Comparison of ENCODE assay signal across 9 mouse cellular contexts in genomic region chr4:132039975-132040645, GRCm38 (mm10). TPM values are rescaled to one million over a fixed set of nuclear protein-coding genes. Genes with fewer than 3 reads are reported as not detected.
DNase-seq lines count a peak whose midpoint lies in the region; ATAC-seq and TF ChIP-seq lines count a peak whose summit lies in the region.
"Had no signal": no experiment of that assay in that cellular context is flagged by ENCODE, and none has a peak within 500 bp of the region (broad histone marks: within the 10 kb centered on the region; RNA-seq: fewer than 3 reads in every experiment).

No protein-coding gene starts in this region.

- H3K4me2 ChIP-seq in midbrain, embryonic 12.5 days (replicated peaks): no peak overlapping the region
- no peak overlapping the region for H3K4me2 ChIP-seq in midbrain, embryonic 11.5 days
- no peak overlapping the region for H3K4me2 ChIP-seq in embryonic facial prominence, embryonic 15.5 days (replicated peaks)
- no peak overlapping the region for H3K4me2 ChIP-seq in lung, postnatal 0 days (replicated peaks; ENCODE audit: low read depth, low read length)
- H3K4me2 ChIP-seq in forebrain, embryonic 12.5 days: no peak overlapping the region
- no peak overlapping the region for H3K4me2 ChIP-seq in neural tube, embryonic 15.5 days

- no peak for DNase-seq in midbrain, embryonic 11.5 days (ENCODE audit: low spot score, missing footprints)
- DNase-seq in lung, postnatal 0 days (ENCODE audit: low spot score): peak; percentile 83
- DNase-seq in thymus, postnatal 25 days: peak; percentile 57
- no peak for DNase-seq in retina, embryonic 14.5 days (ENCODE audit: low spot score)

- no peaks in the 10 kb centered on the region for H3K9me3 ChIP-seq in midbrain, embryonic 12.5 days
- no peaks in the 10 kb centered on the region for H3K9me3 ChIP-seq in midbrain, embryonic 11.5 days (ENCODE audit: control insufficient read depth, low read length)
- H3K9me3 ChIP-seq in embryonic facial prominence, embryonic 15.5 days (replicated peaks): no peaks in the 10 kb centered on the region
- H3K9me3 ChIP-seq in lung, postnatal 0 days (ENCODE audit: low read length): no peaks in the 10 kb centered on the region
- no peaks in the 10 kb centered on the region for H3K9me3 ChIP-seq in forebrain, embryonic 12.5 days
- H3K9me3 ChIP-seq in neural tube, embryonic 15.5 days (replicated peaks): no peaks in the 10 kb centered on the region

- H3K4me3 ChIP-seq in midbrain, embryonic 12.5 days: no peak overlapping the region
- H3K4me3 ChIP-seq in midbrain, embryonic 11.5 days (ENCODE audit: low read depth, low read length): no peak overlapping the region
- no peak overlapping the region for H3K4me3 ChIP-seq in embryonic facial prominence, embryonic 15.5 days (replicated peaks)
- H3K4me3 ChIP-seq in lung, postnatal 0 days (ENCODE audit: low read depth, low read length): no peak overlapping the region
- no peak overlapping the region for H3K4me3 ChIP-seq in forebrain, embryonic 12.5 days (replicated peaks)
- H3K4me3 ChIP-seq in neural tube, embryonic 15.5 days (replicated peaks): no peak overlapping the region

- 81% methylated on average over 8 of the region's 8 CpGs for WGBS in midbrain, embryonic 12.5 days
- WGBS in midbrain, embryonic 11.5 days: 89% methylated on average over 8 of the region's 8 CpGs
- WGBS in embryonic facial prominence, embryonic 15.5 days: 65% methylated on average over 8 of the region's 8 CpGs
- WGBS in lung, postnatal 0 days: 46% methylated on average over 8 of the region's 8 CpGs
- 89% methylated on average over 8 of the region's 8 CpGs for WGBS in forebrain, embryonic 12.5 days
- WGBS in neural tube, embryonic 15.5 days: 92% methylated on average over 8 of the region's 8 CpGs

- ATAC-seq in midbrain, embryonic 12.5 days (ENCODE audit: low FRiP score, low read depth): no peak
- no peak for ATAC-seq in midbrain, embryonic 11.5 days (ENCODE audit: low FRiP score)
- no peak for ATAC-seq in embryonic facial prominence, embryonic 15.5 days (ENCODE audit: insufficient number of reproducible peaks, low FRiP score, low TSS enrichment, low read depth)
- ATAC-seq in lung, postnatal 0 days: peak; percentile 81
- ATAC-seq in forebrain, embryonic 12.5 days (ENCODE audit: low FRiP score): no peak
- no peak for ATAC-seq in neural tube, embryonic 15.5 days (ENCODE audit: low FRiP score)

- H3K27me3 ChIP-seq in midbrain, embryonic 12.5 days: no peaks in the 10 kb centered on the region
- H3K27me3 ChIP-seq in midbrain, embryonic 11.5 days (ENCODE audit: control insufficient read depth, insufficient read depth, low read length): no peaks in the 10 kb centered on the region
- no peaks in the 10 kb centered on the region for H3K27me3 ChIP-seq in embryonic facial prominence, embryonic 15.5 days
- no peaks in the 10 kb centered on the region for H3K27me3 ChIP-seq in lung, postnatal 0 days (replicated peaks; ENCODE audit: insufficient read depth, low read length)
- H3K27me3 ChIP-seq in forebrain, embryonic 12.5 days: peaks cover 7% of the 10 kb centered on the region; the same call in 1 of the 2 replicates
- H3K27me3 ChIP-seq in neural tube, embryonic 15.5 days (replicated peaks): no peaks in the 10 kb centered on the region

- peak overlapping the region; percentile 30 for H3K27ac ChIP-seq in midbrain, embryonic 12.5 days (replicated peaks)
- H3K27ac ChIP-seq in midbrain, embryonic 11.5 days (ENCODE audit: low read depth, low read length): no peak overlapping the region
- H3K27ac ChIP-seq in embryonic facial prominence, embryonic 15.5 days (replicated peaks): 0 out of 2 replicates have a peak overlapping the region, but pooled peaks have one; percentile 22
- H3K27ac ChIP-seq in lung, postnatal 0 days (ENCODE audit: low read length): peak overlapping the region; percentile 79
- no peak overlapping the region for H3K27ac ChIP-seq in forebrain, embryonic 12.5 days
- no peak overlapping the region for H3K27ac ChIP-seq in neural tube, embryonic 15.5 days (replicated peaks)

- no peaks in the 10 kb centered on the region; the same call in 1 of the 2 replicates for H3K36me3 ChIP-seq in midbrain, embryonic 12.5 days
- no peaks in the 10 kb centered on the region for H3K36me3 ChIP-seq in midbrain, embryonic 11.5 days (ENCODE audit: control insufficient read depth, insufficient read depth, low read length)
- no peaks in the 10 kb centered on the region for H3K36me3 ChIP-seq in embryonic facial prominence, embryonic 15.5 days
- H3K36me3 ChIP-seq in lung, postnatal 0 days (ENCODE audit: insufficient read depth, low read length): no peaks in the 10 kb centered on the region
- no peaks in the 10 kb centered on the region for H3K36me3 ChIP-seq in forebrain, embryonic 12.5 days (replicated peaks)
- H3K36me3 ChIP-seq in neural tube, embryonic 15.5 days: no peaks in the 10 kb centered on the region

- no peak overlapping the region for H3K9ac ChIP-seq in midbrain, embryonic 12.5 days (replicated peaks)
- no peak overlapping the region for H3K9ac ChIP-seq in midbrain, embryonic 11.5 days (ENCODE audit: low read length)
- H3K9ac ChIP-seq in embryonic facial prominence, embryonic 15.5 days: no peak overlapping the region
- H3K9ac ChIP-seq in lung, postnatal 0 days (replicated peaks; ENCODE audit: low read depth): no peak overlapping the region
- no peak overlapping the region for H3K9ac ChIP-seq in forebrain, embryonic 12.5 days
- H3K9ac ChIP-seq in neural tube, embryonic 15.5 days (replicated peaks): no peak overlapping the region

- TF ChIP-seq CTCF in lung, postnatal 0 days (IDR thresholded peaks at IDR 0.05): no peak

- TF ChIP-seq EP300 in lung, postnatal 0 days (IDR thresholded peaks at IDR 0.05): peak; percentile 93

- peaks cover 33% of the 10 kb centered on the region for H3K4me1 ChIP-seq in midbrain, embryonic 12.5 days
- peaks cover 5% of the 10 kb centered on the region for H3K4me1 ChIP-seq in midbrain, embryonic 11.5 days (ENCODE audit: control insufficient read depth, insufficient read depth, low read length)
- H3K4me1 ChIP-seq in embryonic facial prominence, embryonic 15.5 days: peaks cover 18% of the 10 kb centered on the region
- H3K4me1 ChIP-seq in lung, postnatal 0 days (ENCODE audit: insufficient read depth, low read depth, low read length): peaks cover 9% of the 10 kb centered on the region; the same call in 1 of the 2 replicates
- H3K4me1 ChIP-seq in forebrain, embryonic 12.5 days: peaks cover 35% of the 10 kb centered on the region
- H3K4me1 ChIP-seq in neural tube, embryonic 15.5 days: peaks cover 40% of the 10 kb centered on the region

RNA-seq across cellular contexts. Expression of gene Gm10300, which starts 34.4 kb away (rescaled TPM):
- 0.15 TPM in 1 of 2 replicates, not detected in the other for polyA plus RNA-seq in midbrain, embryonic 12.5 days (2016; fragmentation: Nextera tagmentation; extraction: Ambion mirVana)
- 0.07 TPM in 1 of 2 replicates, not detected in the other for polyA plus RNA-seq in midbrain, embryonic 11.5 days (2014; fragmentation: Nextera tagmentation; extraction: Ambion mirVana)
- 0.09 and 0.13 TPM in 2 replicates for polyA plus RNA-seq in embryonic facial prominence, embryonic 15.5 days (2015; fragmentation: Nextera tagmentation; extraction: Ambion mirVana)
- 0.15 and 0.18 TPM in 2 replicates for polyA plus RNA-seq in lung, postnatal 0 days (2015; fragmentation: Nextera tagmentation; extraction: Ambion mirVana)
- polyA plus RNA-seq in forebrain, embryonic 12.5 days (2016; fragmentation: Nextera tagmentation; extraction: Ambion mirVana): 0.08 TPM in 1 of 2 replicates, not detected in the other
- not detected in 2 replicates for polyA plus RNA-seq in neural tube, embryonic 15.5 days (2015; fragmentation: Nextera tagmentation; extraction: Ambion mirVana)
- polyA plus RNA-seq: kidney, embryonic 14.5 days had no signal

RNA-seq across cellular contexts. Expression of gene Epb41, which starts 35.0 kb away (rescaled TPM):
- polyA plus RNA-seq in midbrain, embryonic 12.5 days (2016; fragmentation: Nextera tagmentation; extraction: Ambion mirVana): 227 and 251 TPM in 2 replicates
- polyA plus RNA-seq in midbrain, embryonic 11.5 days (2014; fragmentation: Nextera tagmentation; extraction: Ambion mirVana): 210 and 230 TPM in 2 replicates
- polyA plus RNA-seq in embryonic facial prominence, embryonic 15.5 days (2015; fragmentation: Nextera tagmentation; extraction: Ambion mirVana): 58.0 and 58.2 TPM in 2 replicates
- 29.9 and 32.5 TPM in 2 replicates for polyA plus RNA-seq in lung, postnatal 0 days (2015; fragmentation: Nextera tagmentation; extraction: Ambion mirVana)
- 136 and 158 TPM in 2 replicates for polyA plus RNA-seq in forebrain, embryonic 12.5 days (2016; fragmentation: Nextera tagmentation; extraction: Ambion mirVana)
- polyA plus RNA-seq in neural tube, embryonic 15.5 days (2015; fragmentation: Nextera tagmentation; extraction: Ambion mirVana): 48.1 and 51.3 TPM in 2 replicates

Comparison
In these comparisons a context has a peak if more than half of its experiments do, and no peak if none do; other contexts are left out.
1. H3K27ac ChIP-seq: peak in midbrain, embryonic 12.5 days (single experiment), embryonic facial prominence, embryonic 15.5 days (single experiment) and lung, postnatal 0 days (single experiment); none in midbrain, embryonic 11.5 days (single experiment), forebrain, embryonic 12.5 days (single experiment) and neural tube, embryonic 15.5 days (single experiment).
2. DNase-seq: peak in lung, postnatal 0 days (single experiment) and thymus, postnatal 25 days (single experiment); none in midbrain, embryonic 11.5 days (single experiment) and retina, embryonic 14.5 days (single experiment).